Mouse (Mus musculus): ENCODE measurements around the gene Trp53i11.

DNA sequence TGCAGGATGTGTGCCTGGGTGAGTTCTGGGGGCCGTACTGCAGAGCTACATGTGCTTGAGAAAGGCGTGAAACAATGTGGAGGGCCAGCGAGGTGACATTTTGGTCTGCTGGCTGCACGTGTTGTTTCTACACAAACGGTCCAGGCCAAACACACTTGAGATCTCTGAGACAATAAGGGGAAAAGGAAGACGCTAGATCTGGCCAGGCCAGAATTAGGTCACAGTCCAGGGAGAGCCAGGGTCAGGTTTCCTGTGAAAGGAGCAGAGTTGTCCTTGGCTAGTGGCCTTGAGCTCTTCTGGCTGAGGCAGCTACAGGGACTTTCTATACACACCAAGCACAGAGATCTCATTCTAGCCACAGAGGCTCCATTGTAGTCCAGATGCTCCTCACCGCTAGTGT is 44.7 kb upstream of the Trp53i11 start:
- TF ChIP-seq CTCF (IDR thresholded peaks at IDR 0.05 in 2 of 3, conservative IDR thresholded peaks at IDR 0.05 in 1 of 3; ENCODE audit: control insufficient read depth in 1 of 3, insufficient read depth in 1 of 3, low read depth in 2 of 3, low read length in 3 of 3, poor library complexity in 1 of 3, severe bottlenecking in 1 of 3) (no peak), RAD21 (IDR thresholded peaks at IDR 0.05; ENCODE audit: low read depth, low read length) (no peak)
